Mouse (Mus musculus): ENCODE measurements around the gene Ttn.

Ttn gene

DNA sequence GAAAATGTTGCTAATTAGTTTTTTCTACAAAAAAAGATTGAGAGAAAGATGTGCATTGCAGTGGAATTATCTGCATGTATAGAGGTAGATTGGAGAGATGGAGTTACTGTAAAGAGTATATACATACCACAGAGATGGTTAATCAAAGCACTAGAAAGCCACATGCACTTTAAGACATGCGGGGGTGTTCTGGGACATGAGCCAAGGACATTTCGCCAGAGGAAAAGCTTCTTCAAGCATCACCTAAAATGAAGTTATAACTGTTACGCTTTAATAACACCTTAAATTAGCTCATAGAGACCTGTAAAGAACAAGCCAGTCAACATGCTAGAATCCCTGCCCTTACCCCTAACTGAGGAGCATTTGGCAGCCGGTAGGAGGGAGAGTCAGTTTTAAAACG, 315.1 kb downstream of the Ttn start:
- DNase-seq (ENCODE audit: extremely low read depth, low read depth, low spot score): no peak

DNA sequence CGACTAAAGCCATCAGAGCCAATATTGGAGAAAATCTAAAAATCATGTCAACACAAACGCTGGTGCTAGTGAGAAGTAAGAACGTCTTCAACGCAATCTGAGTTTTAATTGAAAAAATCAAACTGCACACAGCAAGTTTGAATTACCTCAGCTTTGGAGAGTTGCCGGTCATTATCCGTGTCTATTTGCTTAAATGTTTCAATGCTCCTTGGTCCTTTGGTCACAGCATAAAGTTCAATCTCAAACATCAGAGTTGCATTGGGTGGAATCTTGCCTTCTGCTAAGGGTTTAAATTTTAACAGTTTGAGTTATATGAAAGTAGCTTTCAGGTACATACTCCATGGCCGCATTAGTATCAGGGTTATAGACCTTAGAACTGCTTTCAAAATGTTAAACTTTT, 316.8 kb downstream of the Ttn start:
- DNase-seq (ENCODE audit: extremely low read depth, low read depth, low spot score): no peak

DNA sequence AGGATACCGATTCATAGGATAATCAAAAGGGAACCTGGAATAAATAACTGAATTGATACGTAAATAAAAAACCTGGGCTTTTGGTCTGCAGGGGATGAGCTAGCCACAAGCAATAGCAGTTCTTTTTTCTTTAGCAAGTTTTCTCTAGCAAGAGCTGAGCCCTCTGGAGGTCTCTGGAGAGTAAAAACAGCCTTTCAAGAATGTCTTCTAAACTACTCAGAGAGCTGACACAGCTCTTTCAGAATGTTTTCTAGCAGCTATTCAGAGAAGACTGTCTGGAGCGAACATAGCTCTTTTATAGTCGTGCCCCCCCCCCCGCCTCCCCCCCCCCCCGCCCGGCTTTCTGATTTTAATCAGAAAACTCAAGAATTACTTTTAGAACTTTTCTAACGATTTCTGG, 322.9 kb downstream of the Ttn start:
- no peak for DNase-seq (ENCODE audit: extremely low read depth, low read depth, low spot score)

- no peak for DNase-seq (ENCODE audit: extremely low read depth, low read depth, low spot score)
Measured at GRCm38 (mm10) chr2:76658551-76658950, 323.8 kb downstream of the Ttn start.

DNA sequence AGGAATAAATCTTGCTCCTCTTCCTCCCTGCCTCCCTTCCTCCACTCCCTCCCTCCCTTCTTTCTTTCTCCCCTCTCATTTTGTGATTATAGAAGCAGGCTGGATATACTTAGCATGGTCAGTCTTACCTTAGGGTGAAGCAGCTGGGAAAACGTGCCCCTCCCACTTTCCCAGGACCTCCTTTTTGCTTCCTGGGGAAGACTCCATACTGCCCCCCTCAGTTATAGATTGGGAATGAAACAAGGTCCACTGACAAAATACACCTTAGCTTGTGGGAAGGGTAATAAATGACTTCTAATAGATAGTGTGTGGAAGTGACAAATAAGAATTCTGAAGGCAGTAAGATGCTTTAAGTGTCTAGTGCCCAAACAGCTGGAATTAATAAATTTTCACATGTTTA, 326.4 kb downstream of the Ttn start:
- no peak for DNase-seq (ENCODE audit: extremely low read depth, low read depth, low spot score)

DNA sequence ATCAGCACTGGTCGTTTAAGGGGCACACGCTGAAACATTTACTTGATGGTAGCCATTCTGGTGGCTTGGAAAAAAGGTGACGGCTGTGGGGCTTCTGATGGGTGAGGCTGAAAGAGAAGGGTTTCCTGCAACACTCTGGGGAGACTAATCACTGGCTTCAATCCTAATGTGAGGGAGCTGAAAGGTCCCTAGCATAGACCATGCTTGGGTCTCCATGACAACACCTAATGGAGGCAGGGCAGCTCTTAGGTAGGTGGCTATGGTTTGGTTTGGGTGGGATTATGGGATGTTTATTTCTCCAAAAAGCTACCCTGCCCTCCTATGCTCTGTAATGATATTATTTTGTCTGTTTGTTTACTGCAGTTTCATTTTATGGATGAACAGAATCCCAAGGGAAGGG, 326.9 kb downstream of the Ttn start:
- no peak for DNase-seq (ENCODE audit: extremely low read depth, low read depth, low spot score)

GRCm38 (mm10) chr2:76654646-76655045, 327.7 kb downstream of the Ttn start:
- no peak for DNase-seq (ENCODE audit: extremely low read depth, low read depth, low spot score)
